9 mouse cellular contexts compared by ENCODE assay signal in genomic region chr11:51785926-51786325, GRCm38 (mm10). TPM values are rescaled to one million over a fixed set of nuclear protein-coding genes. Genes with fewer than 3 reads are reported as not detected.
DNase-seq lines count a peak whose midpoint lies in the region; ATAC-seq and TF ChIP-seq lines count a peak whose summit lies in the region.
"Had no signal": no experiment of that assay in that cellular context is flagged by ENCODE, and none has a peak within 500 bp of the region (broad histone marks: within the 10 kb centered on the region; RNA-seq: fewer than 3 reads in every experiment).

No protein-coding gene starts in this region.

- intact Hi-C loops in gastrocnemius, postnatal 14 days (cut with DNase I; ENCODE audit: low total_unique reads): no loop called here

- peak; percentile 30 to 56 for DNase-seq in CD8-positive naive resting alpha-beta T cell, adult 2 months (ENCODE audit: low read depth in 2 of 2, low spot score in 2 of 2)
- peak; percentile 33 for DNase-seq in adipocyte (ENCODE audit: low spot score)
- DNase-seq in gastrocnemius, postnatal 14 days: peak; percentile 52
- no peak for DNase-seq in right cerebral cortex, adult 18-20 months

- no peak overlapping the region for H3K27ac ChIP-seq in intestine, postnatal 0 days (ENCODE audit: low read depth, low read length)
- H3K27ac ChIP-seq in intestine, embryonic 15.5 days: no peak overlapping the region
- H3K27ac ChIP-seq: macrophage had no signal

- TF ChIP-seq CTCF in intestine, postnatal 0 days (IDR thresholded peaks at IDR 0.05; ENCODE audit: low read depth): peak; percentile 76

- ATAC-seq in intestine, postnatal 0 days: no peak
- no peak for ATAC-seq in intestine, embryonic 15.5 days
- ATAC-seq in megakaryocyte progenitor cell, adult 5-6 weeks (replicated peaks; ENCODE audit: poor library complexity): peak; percentile 69
- ATAC-seq in frontal cortex, adult (ENCODE audit: low TSS enrichment): no peak

- H3K4me1 ChIP-seq in intestine, postnatal 0 days (replicated peaks; ENCODE audit: control insufficient read depth, insufficient read depth, low read length): no peaks in the 10 kb centered on the region
- H3K4me1 ChIP-seq in intestine, embryonic 15.5 days (replicated peaks): no peaks in the 10 kb centered on the region

- H3K27me3 ChIP-seq in intestine, postnatal 0 days (replicated peaks; ENCODE audit: control insufficient read depth, insufficient read depth, low read length): no peaks in the 10 kb centered on the region
- H3K27me3 ChIP-seq in intestine, embryonic 15.5 days (replicated peaks): no peaks in the 10 kb centered on the region

- H3K4me3 ChIP-seq in intestine, postnatal 0 days (ENCODE audit: low read depth, low read length): no peak overlapping the region
- no peak overlapping the region for H3K4me3 ChIP-seq in intestine, embryonic 15.5 days (replicated peaks)

- no peak overlapping the region for H3K9ac ChIP-seq in intestine, postnatal 0 days (ENCODE audit: low read depth, low read length)
- H3K9ac ChIP-seq in intestine, embryonic 15.5 days: no peak overlapping the region

- no peak overlapping the region for H3K4me2 ChIP-seq in intestine, postnatal 0 days (replicated peaks; ENCODE audit: low read depth)
- no peak overlapping the region for H3K4me2 ChIP-seq in intestine, embryonic 15.5 days (replicated peaks)

- H3K9me3 ChIP-seq in intestine, postnatal 0 days (ENCODE audit: control insufficient read depth): no peaks in the 10 kb centered on the region
- H3K9me3 ChIP-seq in intestine, embryonic 15.5 days: no peaks in the 10 kb centered on the region

- WGBS in intestine, postnatal 0 days: 91% methylated on average over 6 of the region's 6 CpGs
- WGBS in intestine, embryonic 15.5 days: 91% methylated on average over 6 of the region's 6 CpGs

- H3K36me3 ChIP-seq in intestine, postnatal 0 days (ENCODE audit: control insufficient read depth, insufficient read depth): peaks cover 64% of the 10 kb centered on the region
- H3K36me3 ChIP-seq in intestine, embryonic 15.5 days: peaks cover 17% of the 10 kb centered on the region; the same call in 1 of the 2 replicates

RNA-seq across cellular contexts. Expression of gene Sar1b, which starts 22.4 kb away (rescaled TPM):
- polyA plus RNA-seq in intestine, postnatal 0 days (2015; fragmentation: Nextera tagmentation; extraction: Ambion mirVana): 442 and 470 TPM in 2 replicates
- 168 and 171 TPM in 2 replicates for polyA plus RNA-seq in intestine, embryonic 15.5 days (2015; fragmentation: Nextera tagmentation; extraction: Ambion mirVana)
- total RNA-seq in gastrocnemius, postnatal 14 days (2021): 100 to 1,000 TPM; 212 to 254 TPM
- total RNA-seq in megakaryocyte progenitor cell, adult 5-6 weeks (2015): 123 and 132 TPM in 2 replicates
- 62.7 and 74.4 TPM in 2 replicates for total RNA-seq in megakaryocyte progenitor cell, adult 5-6 weeks (2017)

RNA-seq across cellular contexts. Expression of gene Sec24a, which starts 22.5 kb away (rescaled TPM):
- 47.1 and 49.1 TPM in 2 replicates for polyA plus RNA-seq in intestine, postnatal 0 days (2015; fragmentation: Nextera tagmentation; extraction: Ambion mirVana)
- 20.1 and 20.8 TPM in 2 replicates for polyA plus RNA-seq in intestine, embryonic 15.5 days (2015; fragmentation: Nextera tagmentation; extraction: Ambion mirVana)
- 10 to 100 TPM; 22.9 to 35.1 TPM for total RNA-seq in gastrocnemius, postnatal 14 days (2021)
- 24.6 and 29.6 TPM in 2 replicates for total RNA-seq in megakaryocyte progenitor cell, adult 5-6 weeks (2015)
- 4.9 and 7.5 TPM in 2 replicates for total RNA-seq in megakaryocyte progenitor cell, adult 5-6 weeks (2017)
